31 mouse cellular contexts compared by ENCODE assay signal in the genomic region with DNA sequence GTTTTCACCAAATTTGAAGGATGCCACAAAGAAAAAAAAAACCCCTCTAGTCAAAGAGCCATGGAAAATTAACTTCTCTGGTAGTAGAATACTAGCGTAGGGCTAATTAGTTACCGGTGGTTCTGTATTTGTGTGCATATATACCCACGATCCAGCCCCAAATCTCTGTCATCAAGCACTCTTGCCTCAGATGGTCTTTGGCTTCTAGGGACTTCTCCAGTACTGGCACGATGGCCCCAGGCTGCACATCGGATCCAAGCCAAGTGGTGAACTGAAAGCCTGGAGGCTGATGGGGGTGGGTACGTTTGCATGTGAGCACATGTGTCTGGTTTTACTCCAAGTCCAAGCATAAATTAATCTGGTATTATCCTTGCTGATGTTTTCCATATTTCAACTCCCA.
DNase-seq lines count a peak whose midpoint lies in the region; ATAC-seq lines count a peak whose summit lies in the region.
"Had no signal": no experiment of that assay in that cellular context is flagged by ENCODE, and none has a peak within 500 bp of the region (broad histone marks: within the 10 kb centered on the region; RNA-seq: fewer than 3 reads in every experiment).

No protein-coding gene starts in this region.

- 0 out of 2 replicates have a peak, but pooled peaks cover under 1% of the 10 kb centered on the region for H3K4me1 ChIP-seq in embryonic facial prominence, embryonic 12.5 days
- peaks cover 8% of the 10 kb centered on the region; the same call in 1 of the 2 replicates for H3K4me1 ChIP-seq in embryonic facial prominence, embryonic 15.5 days
- H3K4me1 ChIP-seq: heart, embryonic 15.5 days had no signal

- peak; percentile 18 to 23 for DNase-seq in cerebellum, postnatal 10 days
- DNase-seq in layer of hippocampus, adult 9-11 months, result peak; percentile 0
- no peak for DNase-seq in layer of hippocampus, postnatal 10 days (ENCODE audit: low spot score in 2 of 2)
- no peak for DNase-seq in urinary bladder, postnatal 25 days (ENCODE audit: low spot score)
- DNase-seq in B cell, adult 2 months, result no peak
- DNase-seq: adrenal gland, postnatal 10 days; adrenal gland, postnatal 36 days; cerebellum, adult 11 months; cerebellum, adult 2 months; cerebellum, adult 9-11 months; cerebellum, postnatal 36 days; embryo, embryonic 11 days; gastrocnemius, postnatal 25 days; heart, adult 2 months; heart, postnatal 14 days; heart, postnatal 4 days had no signal

- no peaks in the 10 kb centered on the region for H3K36me3 ChIP-seq in embryonic facial prominence, embryonic 12.5 days
- H3K36me3 ChIP-seq in embryonic facial prominence, embryonic 15.5 days, result no peaks in the 10 kb centered on the region
- H3K36me3 ChIP-seq: forebrain, embryonic 12.5 days; forebrain, embryonic 15.5 days; G1E; heart, embryonic 15.5 days had no signal

- H3K27ac ChIP-seq in embryonic facial prominence, embryonic 12.5 days, result no peak overlapping the region
- peak overlapping the region; percentile 39; the same call in 1 of the 2 replicates for H3K27ac ChIP-seq in embryonic facial prominence, embryonic 15.5 days (replicated peaks)
- H3K27ac ChIP-seq: forebrain, embryonic 12.5 days; forebrain, embryonic 15.5 days; heart, adult 2 months; heart, embryonic 15.5 days; hindbrain, embryonic 14.5 days; hindbrain, postnatal 0 days had no signal

- H3K9me3 ChIP-seq in embryonic facial prominence, embryonic 12.5 days, result no peaks in the 10 kb centered on the region
- H3K9me3 ChIP-seq in embryonic facial prominence, embryonic 15.5 days (replicated peaks), result no peaks in the 10 kb centered on the region
- H3K9me3 ChIP-seq: forebrain, embryonic 12.5 days; forebrain, embryonic 15.5 days; heart, embryonic 15.5 days had no signal

- 36% methylated on average over 6 of the region's 6 CpGs for WGBS in embryonic facial prominence, embryonic 12.5 days
- WGBS in embryonic facial prominence, embryonic 15.5 days, result 24% methylated on average over 6 of the region's 6 CpGs

- H3K9ac ChIP-seq in embryonic facial prominence, embryonic 12.5 days, result no peak overlapping the region
- no peak overlapping the region for H3K9ac ChIP-seq in embryonic facial prominence, embryonic 15.5 days
- H3K9ac ChIP-seq: forebrain, embryonic 12.5 days; forebrain, embryonic 15.5 days; heart, embryonic 15.5 days; hindbrain, embryonic 14.5 days had no signal

- H3K4me2 ChIP-seq in embryonic facial prominence, embryonic 12.5 days (replicated peaks), result no peak overlapping the region
- no peak overlapping the region for H3K4me2 ChIP-seq in embryonic facial prominence, embryonic 15.5 days (replicated peaks)
- H3K4me2 ChIP-seq: forebrain, embryonic 12.5 days; forebrain, embryonic 15.5 days; heart, embryonic 11.5 days; heart, embryonic 15.5 days; hindbrain, embryonic 14.5 days had no signal

- no peaks in the 10 kb centered on the region for H3K27me3 ChIP-seq in embryonic facial prominence, embryonic 12.5 days
- no peaks in the 10 kb centered on the region for H3K27me3 ChIP-seq in embryonic facial prominence, embryonic 15.5 days
- H3K27me3 ChIP-seq: CH12.LX; forebrain, embryonic 12.5 days; forebrain, embryonic 15.5 days; heart, embryonic 15.5 days had no signal

- no peak for ATAC-seq in cerebellum, adult (ENCODE audit: insufficient number of reproducible peaks, low FRiP score, low TSS enrichment)
- peak; percentile 47; the same call in 1 of the 2 replicates for ATAC-seq in embryonic facial prominence, embryonic 12.5 days (ENCODE audit: insufficient number of reproducible peaks, insufficient read depth, low FRiP score, low TSS enrichment)
- ATAC-seq in embryonic facial prominence, embryonic 15.5 days (ENCODE audit: insufficient number of reproducible peaks, low FRiP score, low TSS enrichment, low read depth), result peak; percentile 65; the same call in 1 of the 2 replicates
- ATAC-seq: forebrain, embryonic 15.5 days; hindbrain, postnatal 0 days; inflammation-experienced regulatory T-cells, adult 6 months; intestine, embryonic 16.5 days; Patski had no signal

- H3K4me3 ChIP-seq in embryonic facial prominence, embryonic 12.5 days, result no peak overlapping the region
- H3K4me3 ChIP-seq in embryonic facial prominence, embryonic 15.5 days (replicated peaks), result no peak overlapping the region
- H3K4me3 ChIP-seq: erythroblast, embryonic 14.5 days; forebrain, embryonic 12.5 days; forebrain, embryonic 15.5 days; heart, adult 2 months; heart, embryonic 15.5 days had no signal

Comparison
In these comparisons a context has a peak if more than half of its experiments do, and no peak if none do; other contexts are left out.
1. DNase-seq: peak in cerebellum, postnatal 10 days (2 of 2) and layer of hippocampus, adult 9-11 months (single experiment); none in layer of hippocampus, postnatal 10 days (0 of 2), urinary bladder, postnatal 25 days (single experiment) and B cell, adult 2 months (0 of 2).